Mouse (Mus musculus): ENCODE results near the gene 9030612E09Rik. TPM values are rescaled to one million over a fixed set of nuclear protein-coding genes. Genes with fewer than 3 reads are reported as not detected.

Gene 9030612E09Rik
- total RNA-seq (2015), result not detected in 2 replicates
- not detected in 2 replicates for total RNA-seq (2017)

DNA sequence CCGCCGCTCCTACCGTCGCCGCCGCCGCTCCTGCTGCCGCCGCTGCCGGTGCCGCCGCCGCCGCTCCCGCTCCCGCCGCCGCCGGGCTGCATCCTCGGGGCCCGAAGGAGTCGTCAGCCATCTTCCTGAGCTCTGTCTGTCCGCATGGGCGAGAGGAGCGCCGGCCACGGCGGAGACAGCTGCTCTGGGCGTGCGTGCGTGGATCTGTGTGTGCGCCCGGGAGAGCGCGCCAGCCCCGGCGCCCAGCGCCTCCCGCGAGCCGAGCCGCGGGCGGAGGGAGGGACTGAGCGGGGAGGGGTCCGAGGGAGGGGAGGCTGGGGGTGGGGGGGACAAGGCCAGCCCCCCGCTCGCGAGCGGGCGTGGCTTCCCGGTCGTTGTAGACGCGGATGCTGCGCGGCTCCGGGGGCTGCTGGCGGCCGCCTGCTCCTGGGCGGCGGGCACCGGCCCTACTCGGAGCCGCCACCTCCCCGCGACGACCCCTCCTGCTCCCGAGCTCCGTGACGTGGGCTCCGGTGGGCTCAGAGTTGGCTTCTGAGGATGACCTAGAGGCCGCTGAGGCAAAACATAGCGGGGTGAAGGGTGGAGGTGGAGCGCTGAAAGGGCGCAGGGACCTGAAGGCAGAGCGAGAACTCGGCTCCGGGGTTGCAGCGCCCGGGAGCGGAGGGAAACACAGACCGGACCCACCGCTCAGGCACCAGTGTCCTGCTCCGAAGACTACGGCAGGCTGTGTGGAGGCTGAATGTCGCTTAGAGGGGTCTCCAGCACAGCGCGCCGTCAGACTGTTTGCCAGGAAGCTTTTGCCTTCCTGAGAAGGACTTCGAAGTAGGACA, at the start of gene 9030612E09Rik, which contains the start of gene Sobp:
9030612E09Rik (plus strand) TSS at position 379 of the 830 bp plus-strand sequence.
Sobp (minus strand) TSS at position 205 of the 830 bp plus-strand sequence.
- ATAC-seq (replicated peaks; ENCODE audit: poor library complexity), result no peak

DNA sequence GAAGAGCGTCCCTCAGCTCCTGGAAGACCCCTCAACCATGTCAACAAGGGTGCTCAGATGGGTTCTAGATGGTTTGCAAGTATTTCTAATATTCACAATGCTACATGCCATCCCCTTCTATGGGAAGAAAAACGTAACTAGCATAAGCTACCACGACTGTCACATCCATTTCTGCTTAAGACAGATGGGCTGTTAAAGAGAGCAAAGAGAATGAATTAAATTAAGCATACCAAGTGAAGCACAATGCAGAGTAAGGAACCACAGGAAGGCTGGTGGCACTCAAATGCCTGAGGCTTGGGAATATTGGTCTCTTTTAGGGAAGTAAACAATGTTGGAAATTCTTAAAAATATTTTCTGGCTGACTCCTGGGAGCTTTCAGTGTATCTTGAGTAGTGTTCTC, 45.8 kb upstream of the 9030612E09Rik start:
- ATAC-seq (replicated peaks; ENCODE audit: poor library complexity), result no peak

DNA sequence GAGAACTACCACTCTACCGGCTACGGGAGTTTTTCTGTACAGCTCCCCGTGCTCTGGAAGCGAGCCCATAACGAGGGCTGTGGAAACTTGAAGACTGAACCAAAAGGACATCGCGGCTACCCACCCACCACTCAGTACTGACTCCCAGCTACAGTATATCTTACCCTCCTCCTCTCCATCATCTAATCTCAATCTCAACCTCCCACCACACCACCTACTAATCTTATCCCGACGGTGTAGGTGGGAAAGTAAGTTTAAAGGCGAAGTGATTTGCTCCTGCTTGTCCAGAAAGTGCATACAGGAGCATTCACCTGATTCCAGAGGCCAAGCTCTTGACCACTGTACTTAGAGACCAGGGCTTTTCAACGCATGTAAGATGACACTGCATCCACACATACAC, 40.5 kb upstream of the 9030612E09Rik start:
- no peak for ATAC-seq (replicated peaks; ENCODE audit: poor library complexity)

DNA sequence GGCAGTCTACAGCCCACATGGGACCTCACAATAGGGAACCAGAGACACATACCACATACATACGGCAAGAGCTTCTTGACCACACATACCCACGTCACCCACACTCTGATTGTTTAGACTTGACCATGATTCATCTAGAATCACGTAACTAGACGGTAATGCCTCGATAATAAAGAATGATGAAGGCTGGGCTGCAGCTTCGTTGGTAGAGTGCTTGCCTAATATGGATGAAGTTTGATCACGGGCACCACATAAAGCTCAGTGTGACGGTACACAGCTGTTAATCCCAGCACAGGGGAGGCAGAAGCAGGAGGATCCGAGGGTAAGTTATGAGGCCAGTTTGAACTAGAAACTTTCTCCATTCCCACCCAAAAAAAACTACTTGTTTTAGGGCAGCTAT, 31.3 kb upstream of the 9030612E09Rik start:
- ATAC-seq (replicated peaks; ENCODE audit: poor library complexity), result no peak

DNA sequence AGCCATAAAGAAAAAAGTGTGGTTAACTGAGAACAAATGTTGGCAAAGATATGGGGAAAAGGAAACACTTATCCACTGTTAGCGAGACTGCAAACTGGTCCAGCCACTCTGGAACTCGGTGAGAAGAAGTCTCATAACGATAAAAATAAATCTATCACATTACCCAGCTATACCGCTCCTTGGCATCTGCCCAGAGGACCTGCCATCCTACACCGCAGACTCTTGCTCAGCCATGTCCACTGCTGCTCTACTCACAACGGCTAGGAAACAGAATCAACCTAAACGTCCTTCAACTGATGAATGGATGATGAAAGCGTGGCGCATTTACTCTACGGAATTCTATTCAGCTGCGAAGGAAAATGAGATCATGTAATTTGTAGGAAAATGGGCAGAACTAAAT, 26.0 kb upstream of the 9030612E09Rik start:
- no peak for ATAC-seq (replicated peaks; ENCODE audit: poor library complexity)

DNA sequence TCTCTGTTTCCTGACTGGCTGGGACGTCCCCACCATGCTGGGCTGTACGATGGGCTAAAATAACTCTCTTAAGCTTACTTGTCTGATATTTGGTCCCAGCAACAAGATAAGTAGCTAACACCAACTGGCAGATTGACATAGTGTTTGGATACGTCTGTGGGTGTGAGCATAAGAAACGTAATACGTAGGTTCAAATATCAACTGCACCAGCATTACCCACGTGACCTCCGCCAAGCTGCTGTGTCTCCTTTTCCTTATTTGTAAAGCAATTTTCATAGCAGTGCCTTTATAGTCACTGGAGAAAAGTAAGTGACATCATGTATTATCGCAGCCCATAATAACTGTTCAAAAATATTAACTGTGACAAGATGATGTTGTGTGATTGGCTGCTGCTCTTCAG, 21.9 kb upstream of the 9030612E09Rik start:
- no peak for ATAC-seq (replicated peaks; ENCODE audit: poor library complexity)

DNA sequence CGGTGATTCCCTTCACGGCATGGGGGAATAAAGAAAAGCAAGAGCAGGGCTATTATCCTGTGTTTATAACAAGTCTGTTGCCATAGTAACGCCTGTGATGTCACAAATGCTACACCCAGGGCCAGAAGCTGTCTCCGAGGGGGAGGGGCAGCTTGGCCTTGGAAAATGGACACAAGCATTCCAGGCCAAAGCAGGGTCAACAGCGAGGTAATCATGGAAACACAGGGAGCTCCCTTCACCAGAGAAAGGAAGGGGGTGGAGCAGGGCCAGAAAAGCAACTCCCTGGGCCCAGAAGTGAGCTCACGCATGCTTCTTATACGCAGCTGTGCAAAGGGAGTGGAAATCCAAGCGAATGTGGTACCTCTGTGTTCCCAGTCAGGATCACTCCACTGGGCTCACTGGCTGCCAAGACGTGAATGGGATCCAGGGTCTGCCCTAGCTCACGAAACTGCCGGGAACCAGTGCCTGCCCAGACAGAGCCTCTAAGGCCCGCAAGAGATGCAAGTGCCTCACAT, 19.4 kb upstream of the 9030612E09Rik start:
- ATAC-seq (replicated peaks; ENCODE audit: poor library complexity), result no peak

DNA sequence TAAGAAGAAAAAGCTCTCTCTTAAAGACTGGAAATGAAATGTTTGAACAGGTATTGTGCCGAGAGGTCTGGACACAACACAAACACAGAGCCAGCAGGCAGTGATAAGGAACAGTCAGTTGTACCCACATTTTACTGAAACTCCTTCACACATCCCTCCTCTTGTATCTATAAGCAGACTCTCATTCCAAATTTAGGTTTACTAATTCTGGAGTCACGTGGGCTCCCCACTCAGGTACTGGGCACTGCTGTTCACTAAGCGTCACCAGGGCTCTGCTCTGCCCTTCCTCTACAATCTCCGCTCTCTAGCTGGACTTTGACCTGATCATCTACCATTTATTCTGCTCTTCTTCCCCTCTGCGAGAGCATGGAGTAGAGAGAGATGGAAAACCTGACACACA, 15.6 kb upstream of the 9030612E09Rik start:
- no peak for ATAC-seq (replicated peaks; ENCODE audit: poor library complexity)

DNA sequence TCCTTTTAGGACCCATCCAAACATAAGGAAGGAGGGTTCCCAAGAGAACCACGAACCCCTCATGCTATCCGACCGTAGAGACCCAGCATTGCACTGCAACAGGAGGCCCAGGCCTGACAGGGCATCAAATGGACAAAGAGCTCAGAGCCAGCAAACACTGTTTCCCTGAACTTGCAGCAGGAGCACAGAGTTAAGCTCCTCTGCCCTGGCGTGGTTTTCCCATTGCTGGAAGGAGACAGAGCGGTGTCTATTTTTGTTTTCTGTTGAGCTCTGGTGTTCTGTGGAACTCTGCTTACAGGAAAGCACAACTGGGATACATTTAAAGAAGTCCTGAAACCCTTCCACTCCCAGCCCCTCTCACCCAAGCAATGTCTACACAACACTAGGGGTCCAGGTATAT, 15.2 kb upstream of the 9030612E09Rik start:
- ATAC-seq (replicated peaks; ENCODE audit: poor library complexity), result no peak

DNA sequence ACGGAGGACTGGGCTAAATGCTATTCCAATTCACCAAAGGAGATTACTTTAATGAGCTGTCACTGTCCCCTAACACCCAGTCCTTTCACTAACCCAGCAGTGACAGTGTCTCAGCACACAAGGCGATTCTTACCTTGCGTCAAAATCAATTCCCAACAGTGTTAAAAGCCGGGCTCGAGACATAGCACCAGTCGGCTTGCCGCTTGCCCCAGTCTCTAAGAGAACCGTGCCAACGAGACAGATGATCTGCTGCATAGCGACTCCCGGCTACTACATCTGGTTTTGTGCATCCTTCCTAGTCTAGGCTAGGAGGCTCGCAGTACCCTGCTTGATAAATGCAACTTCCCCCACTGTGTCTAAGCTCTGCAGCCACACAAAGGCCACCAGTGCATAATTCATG, 12.2 kb upstream of the 9030612E09Rik start:
- ATAC-seq (replicated peaks; ENCODE audit: poor library complexity), result no peak

DNA sequence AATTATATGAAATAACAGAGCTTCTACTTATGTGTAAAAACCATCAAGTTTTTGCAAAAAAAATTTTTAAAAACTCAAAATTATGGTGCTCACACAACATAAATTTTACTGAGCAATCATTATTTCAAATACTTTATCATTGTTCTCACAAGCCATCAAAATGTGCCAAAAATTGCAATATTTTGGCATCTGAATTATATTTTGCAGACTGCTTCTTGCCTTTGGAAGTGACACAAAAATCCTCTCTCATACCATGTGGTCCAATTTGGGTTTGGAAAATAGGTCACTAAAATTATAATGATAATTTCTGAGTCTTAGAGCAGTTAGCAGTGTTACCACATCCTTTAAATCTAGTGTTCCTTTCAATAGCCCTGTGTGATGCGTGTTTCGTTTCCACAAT, 10.1 kb upstream of the 9030612E09Rik start:
- ATAC-seq (replicated peaks; ENCODE audit: poor library complexity), result no peak

DNA sequence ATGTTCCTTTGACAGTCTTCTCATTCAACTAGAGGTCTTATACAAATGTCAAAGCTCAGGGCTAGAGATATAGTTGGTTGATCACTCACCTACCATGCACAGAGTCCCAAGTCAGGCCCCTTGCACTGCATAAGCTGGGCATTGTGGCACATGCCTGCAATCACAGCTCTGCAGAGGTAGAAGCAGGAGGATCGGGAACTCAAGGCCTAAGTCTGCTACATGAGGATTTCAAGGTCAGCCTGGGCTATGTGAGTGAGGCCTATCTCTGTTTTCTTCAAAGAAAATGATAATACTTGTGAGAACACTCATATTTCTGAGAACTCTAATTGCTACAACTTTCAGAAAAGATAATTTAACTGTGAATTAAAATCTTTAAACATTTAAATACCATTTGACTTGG, 8.4 kb upstream of the 9030612E09Rik start:
- ATAC-seq (replicated peaks; ENCODE audit: poor library complexity), result no peak

DNA sequence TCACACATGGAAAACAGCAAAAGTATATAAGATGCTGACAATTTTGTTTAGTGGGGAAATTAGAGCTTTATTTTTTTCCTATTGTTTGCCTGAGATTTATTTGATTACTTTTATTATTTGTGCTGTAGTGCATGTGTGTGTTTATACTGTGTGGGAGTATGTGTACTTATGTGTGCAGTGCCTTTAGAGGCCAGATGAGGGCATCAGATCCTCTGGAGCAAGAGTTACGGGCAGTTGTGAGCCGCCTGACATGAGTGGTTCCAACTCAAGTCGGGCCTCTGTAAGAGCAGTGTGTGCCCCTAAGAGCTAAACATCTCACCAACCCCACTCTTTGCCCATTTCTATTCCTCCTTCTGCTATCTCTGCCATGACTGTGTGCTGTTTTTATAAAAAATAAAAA, 7.7 kb upstream of the 9030612E09Rik start:
- ATAC-seq (replicated peaks; ENCODE audit: poor library complexity), result no peak

DNA sequence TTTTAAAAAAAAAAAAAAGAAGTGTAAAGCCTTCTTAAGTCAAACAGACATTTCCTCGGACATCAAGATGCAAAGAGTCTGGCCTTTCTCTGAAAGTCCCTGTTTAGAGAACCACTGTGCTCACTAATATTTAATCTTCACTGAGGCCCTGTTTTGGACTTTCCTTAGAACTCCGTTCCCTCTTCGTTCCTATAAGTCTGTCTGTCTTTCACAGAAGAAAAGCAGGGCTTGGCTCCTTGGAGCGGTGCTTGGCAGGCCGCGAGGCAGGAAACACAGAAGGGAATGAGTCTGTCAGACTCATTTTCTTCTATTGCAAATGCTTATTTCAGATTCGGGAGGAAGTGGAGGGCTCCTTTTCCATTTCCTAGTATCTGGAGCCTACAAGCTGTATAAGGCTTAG, 5.7 kb upstream of the 9030612E09Rik start:
- no peak for ATAC-seq (replicated peaks; ENCODE audit: poor library complexity)

DNA sequence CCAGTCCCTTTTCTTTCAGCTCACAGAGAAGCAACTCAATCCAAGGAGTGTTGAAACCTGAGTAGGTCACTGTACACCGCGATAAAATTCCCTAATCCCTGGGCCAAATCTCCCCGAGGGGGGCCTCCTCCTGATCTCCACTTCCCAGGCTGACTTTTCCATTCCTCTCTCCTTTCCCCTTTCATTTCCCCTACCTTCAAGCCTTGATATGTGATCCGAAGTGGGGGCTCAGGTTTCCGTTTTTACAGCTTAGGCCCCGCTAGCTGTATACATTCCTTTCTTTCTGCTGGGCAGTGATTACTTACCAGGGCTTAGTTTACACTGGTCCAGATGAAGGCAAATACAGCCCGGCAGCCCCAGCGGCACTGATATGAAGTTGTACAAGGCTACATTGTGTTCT, 3.4 kb upstream of the 9030612E09Rik start:
- ATAC-seq (replicated peaks; ENCODE audit: poor library complexity), result no peak

DNA sequence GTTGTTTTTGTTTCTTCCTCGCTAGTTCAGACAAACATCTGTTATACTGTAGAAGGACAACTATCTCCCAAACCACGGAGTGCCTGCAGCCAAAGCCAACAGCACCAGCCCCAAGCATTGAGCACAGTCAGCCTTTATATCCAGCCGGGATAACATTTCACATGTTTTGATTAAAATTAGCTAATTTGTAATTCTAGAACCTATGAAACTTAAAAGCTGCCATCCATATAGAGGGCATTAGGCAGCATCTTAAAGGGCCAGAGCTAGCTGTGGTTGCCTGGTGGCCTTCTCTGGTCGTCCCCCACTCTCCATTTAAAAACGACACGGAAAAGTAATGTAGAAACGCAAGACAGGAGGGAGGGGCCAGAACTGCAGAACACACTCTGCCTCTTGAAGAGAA, 2.4 kb upstream of the 9030612E09Rik start:
- ATAC-seq (replicated peaks; ENCODE audit: poor library complexity), result no peak

DNA sequence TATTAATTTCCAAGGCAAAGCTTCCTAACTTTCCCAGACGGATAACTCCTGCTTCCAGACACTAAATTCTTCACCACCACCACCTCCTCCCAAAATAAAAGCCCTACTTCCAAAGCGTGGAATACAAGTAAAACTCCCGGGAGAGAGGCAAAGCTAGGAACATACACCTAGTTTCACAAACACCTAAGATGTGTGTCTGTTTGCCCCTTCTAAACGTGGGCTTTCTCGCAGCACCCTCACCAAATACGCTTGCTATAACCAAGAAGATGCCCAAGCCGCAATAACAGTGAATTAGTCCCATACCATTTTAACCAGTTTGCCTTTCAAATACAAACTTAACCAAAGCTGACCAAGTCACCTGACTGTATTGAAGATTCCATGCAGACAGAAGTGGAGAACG, 1.9 kb upstream of the 9030612E09Rik start:
- ATAC-seq (replicated peaks; ENCODE audit: poor library complexity), result no peak

DNA sequence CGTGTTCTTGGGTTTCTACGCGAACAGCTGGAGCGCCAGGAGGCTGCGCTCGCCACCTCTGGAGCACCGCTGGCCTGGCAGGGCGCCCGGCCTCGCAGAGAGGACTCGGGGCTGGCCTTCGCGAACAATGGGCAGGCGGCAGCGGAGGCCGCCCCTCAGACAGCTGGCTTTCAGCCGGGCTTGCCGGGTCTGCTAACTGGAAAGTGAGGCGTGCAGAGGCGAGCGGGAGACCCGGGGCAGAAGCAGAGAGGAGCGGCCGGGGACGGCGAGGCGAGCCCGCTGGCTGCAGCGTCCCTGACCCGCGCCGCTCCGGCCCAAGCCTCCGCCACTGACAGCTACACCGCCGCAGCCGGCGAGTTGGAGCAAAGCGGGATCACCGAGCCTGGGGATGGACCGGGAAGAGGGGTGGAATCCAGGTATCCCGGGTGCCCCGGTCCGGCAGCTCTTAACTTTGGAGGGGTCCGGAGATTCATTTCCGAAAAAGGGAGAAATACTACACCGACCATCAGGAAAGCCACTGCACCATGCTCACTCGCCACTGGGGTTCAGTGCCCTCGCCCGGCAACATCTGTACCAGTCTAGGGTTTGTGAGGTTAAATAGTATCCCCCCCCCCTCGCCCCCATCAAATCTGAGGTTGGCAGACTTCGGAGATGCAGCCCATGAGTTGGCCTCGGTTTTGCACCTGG, 1.2 kb upstream of the 9030612E09Rik start:
- 0 out of 2 replicates have a peak, but pooled peaks have one; percentile 26 for ATAC-seq (replicated peaks; ENCODE audit: poor library complexity)

DNA sequence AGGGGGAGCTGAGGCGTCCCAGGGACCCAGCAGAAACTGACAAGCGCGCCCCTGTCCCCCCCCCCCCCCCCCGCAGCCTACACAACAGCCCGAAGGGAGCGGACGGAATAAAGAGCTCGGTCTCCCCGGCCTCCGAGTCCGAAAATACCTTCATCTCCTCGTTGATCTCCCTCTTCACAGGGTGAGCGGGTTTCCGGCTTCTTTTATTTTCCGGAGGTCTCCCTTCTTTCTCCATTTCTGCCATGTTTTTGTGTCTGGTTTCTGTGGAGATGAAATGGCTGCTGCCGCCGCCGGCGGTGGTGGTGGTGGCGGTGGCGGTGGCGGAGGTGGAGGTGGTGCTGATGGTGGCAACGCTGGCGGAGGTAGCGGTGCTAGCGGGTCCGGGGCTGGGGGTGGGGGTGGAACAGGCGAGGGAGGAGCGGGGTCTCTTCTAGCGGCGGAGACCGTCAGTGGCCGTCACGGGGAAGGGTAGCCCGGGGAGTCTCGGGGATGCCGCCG, 627 bp upstream of the 9030612E09Rik start:
- no peak for ATAC-seq (replicated peaks; ENCODE audit: poor library complexity)

DNA sequence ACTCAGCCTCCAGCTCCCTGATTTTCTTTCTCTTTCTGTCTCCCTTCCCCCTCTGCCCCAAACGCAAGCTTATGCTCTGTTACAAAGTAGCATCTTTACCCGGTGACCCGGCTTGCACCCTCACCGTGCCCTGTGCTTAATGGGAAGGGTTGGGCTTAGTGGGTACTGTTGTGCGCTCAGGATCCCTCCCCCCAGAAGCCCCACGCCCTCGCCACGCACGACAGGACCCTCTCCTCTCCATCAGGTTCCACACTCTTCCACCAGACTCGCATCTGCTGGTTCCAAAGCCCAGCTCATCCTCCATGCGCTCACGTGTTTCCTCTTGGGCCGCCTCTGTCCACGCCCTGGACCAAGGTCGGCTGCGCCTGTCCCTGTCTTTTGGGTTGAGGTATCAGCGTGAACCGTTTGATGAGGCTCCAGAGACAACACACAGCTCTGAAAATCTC, 675 bp downstream of the 9030612E09Rik start:
- ATAC-seq (replicated peaks; ENCODE audit: poor library complexity), result no peak

DNA sequence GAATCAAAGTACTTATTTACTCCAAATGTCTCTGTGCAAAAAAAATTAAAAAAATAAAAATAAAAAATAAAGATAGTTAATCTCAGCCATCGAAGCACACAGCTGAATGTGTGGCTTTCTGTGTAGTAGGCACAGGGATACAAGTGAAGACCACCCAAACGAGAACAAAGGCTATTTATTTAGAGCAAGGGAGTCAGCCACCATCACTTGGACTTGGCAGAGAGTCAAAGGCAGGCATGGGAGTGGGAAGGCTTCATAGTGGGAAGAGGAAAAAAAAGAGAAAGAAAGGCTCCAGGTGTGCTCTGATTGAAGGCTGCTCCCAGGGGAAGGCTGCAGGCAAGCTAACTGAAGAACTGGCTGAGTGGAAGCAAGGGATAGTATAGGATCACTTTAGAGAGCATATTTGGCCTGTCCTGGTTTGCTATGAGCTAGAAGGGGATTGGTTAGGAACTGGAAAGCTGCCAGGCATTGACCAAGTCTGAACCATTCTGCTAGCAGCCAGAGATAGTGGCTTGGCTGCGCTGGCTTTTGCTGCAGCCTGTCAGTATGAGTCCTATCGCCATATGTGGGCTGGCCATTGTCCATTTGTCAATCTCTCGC, 5.9 kb downstream of the 9030612E09Rik start:
- ATAC-seq (replicated peaks; ENCODE audit: poor library complexity), result no peak
